Mouse (Mus musculus): ENCODE measurements at regions not wholly inside any gene's neighbourhood (a gene's known extent, or its start where the extent isn't known, plus 50 kb on each side); places are given as distances from the start of the nearest gene placed in this dataset.

GRCm38 (mm10) chr12:105935441-105935880 is 74.6 kb upstream of the Vrk1 start:
- DNase-seq (ENCODE audit: extremely low read depth, low read depth, low spot score): no peak
- no peaks in the 10 kb centered on the region for H3K79me2 ChIP-seq (ENCODE audit: control insufficient read depth, insufficient read depth, low read length)
- 7% methylated on average over 19 of the region's 22 CpGs for WGBS
- no peaks in the 10 kb centered on the region for H3K36me3 ChIP-seq (ENCODE audit: control insufficient read depth, insufficient read depth, low read length)
- H3K27ac ChIP-seq (replicated peaks; ENCODE audit: insufficient read depth, low read depth, low read length): no peak overlapping the region
- no peaks in the 10 kb centered on the region for H3K4me1 ChIP-seq (ENCODE audit: control insufficient read depth, insufficient read depth, low read length)
- no peak overlapping the region for H3K4me3 ChIP-seq (ENCODE audit: insufficient read depth, low read depth, low read length)
- H3K9ac ChIP-seq (ENCODE audit: low read depth, low read length): no peak overlapping the region
- TF ChIP-seq POLR2A (IDR thresholded peaks at IDR 0.05; ENCODE audit: extremely low read depth, insufficient read depth, low read length) (no peak), CTCF (IDR thresholded peaks at IDR 0.05; ENCODE audit: low read depth, low read length) (no peak)
- 0 out of 2 replicates have a peak, but pooled peaks cover 2% of the 10 kb centered on the region for H3K27me3 ChIP-seq (ENCODE audit: control insufficient read depth, insufficient read depth, low read length)

GRCm38 (mm10) chr12:105936812-105937530 is 73.1 kb upstream of the Vrk1 start:
- DNase-seq (ENCODE audit: extremely low read depth, low read depth, low spot score): peak; percentile 13
- no peaks in the 10 kb centered on the region for H3K79me2 ChIP-seq (ENCODE audit: control insufficient read depth, insufficient read depth, low read length)
- WGBS: 72% methylated on average over 18 of the region's 18 CpGs
- no peaks in the 10 kb centered on the region for H3K4me1 ChIP-seq (ENCODE audit: control insufficient read depth, insufficient read depth, low read length)
- 0 out of 2 replicates have a peak, but pooled peaks cover 2% of the 10 kb centered on the region for H3K27me3 ChIP-seq (ENCODE audit: control insufficient read depth, insufficient read depth, low read length)
- no peak overlapping the region for H3K9ac ChIP-seq (ENCODE audit: low read depth, low read length)
- no peaks in the 10 kb centered on the region for H3K36me3 ChIP-seq (ENCODE audit: control insufficient read depth, insufficient read depth, low read length)
- no peak overlapping the region for H3K27ac ChIP-seq (replicated peaks; ENCODE audit: insufficient read depth, low read depth, low read length)
- TF ChIP-seq POLR2A (IDR thresholded peaks at IDR 0.05; ENCODE audit: extremely low read depth, insufficient read depth, low read length): no peak
- TF ChIP-seq CTCF (IDR thresholded peaks at IDR 0.05; ENCODE audit: low read depth, low read length): no peak
- no peak overlapping the region for H3K4me3 ChIP-seq (ENCODE audit: insufficient read depth, low read depth, low read length)

- Histone ChIP-seq H3K27ac (replicated peaks; ENCODE audit: insufficient read depth, low read depth, low read length) (no peak overlapping the region), H3K27me3 (ENCODE audit: control insufficient read depth, insufficient read depth, low read length) (no peaks in the 10 kb centered on the region), H3K4me1 (ENCODE audit: control insufficient read depth, insufficient read depth, low read length) (no peaks in the 10 kb centered on the region), H3K9ac (ENCODE audit: low read depth, low read length) (no peak overlapping the region), H3K4me3 (ENCODE audit: insufficient read depth, low read depth, low read length) (no peak overlapping the region), H3K79me2 (ENCODE audit: control insufficient read depth, insufficient read depth, low read length) (no peaks in the 10 kb centered on the region), H3K36me3 (ENCODE audit: control insufficient read depth, insufficient read depth, low read length) (no peaks in the 10 kb centered on the region)
- TF ChIP-seq CTCF (IDR thresholded peaks at IDR 0.05; ENCODE audit: low read depth, low read length): no peak
- TF ChIP-seq POLR2A (IDR thresholded peaks at IDR 0.05; ENCODE audit: extremely low read depth, insufficient read depth, low read length): no peak
- DNase-seq (ENCODE audit: extremely low read depth, low read depth, low spot score): no peak
- WGBS: 71% methylated on average over 20 of the region's 20 CpGs
Measured at GRCm38 (mm10) chr12:105942136-105943076, 67.6 kb upstream of the Vrk1 start.

- Histone ChIP-seq H3K9ac (ENCODE audit: low read depth, low read length) (no peak overlapping the region), H3K4me3 (ENCODE audit: insufficient read depth, low read depth, low read length) (no peak overlapping the region), H3K4me1 (ENCODE audit: control insufficient read depth, insufficient read depth, low read length) (no peaks in the 10 kb centered on the region), H3K27ac (replicated peaks; ENCODE audit: insufficient read depth, low read depth, low read length) (no peak overlapping the region), H3K79me2 (ENCODE audit: control insufficient read depth, insufficient read depth, low read length) (no peaks in the 10 kb centered on the region), H3K36me3 (ENCODE audit: control insufficient read depth, insufficient read depth, low read length) (no peaks in the 10 kb centered on the region), H3K27me3 (ENCODE audit: control insufficient read depth, insufficient read depth, low read length) (no peaks in the 10 kb centered on the region)
- WGBS: 81% methylated on average over 8 of the region's 8 CpGs
- TF ChIP-seq CTCF (IDR thresholded peaks at IDR 0.05; ENCODE audit: low read depth, low read length) (no peak), POLR2A (IDR thresholded peaks at IDR 0.05; ENCODE audit: extremely low read depth, insufficient read depth, low read length) (no peak)
- no peak for DNase-seq (ENCODE audit: extremely low read depth, low read depth, low spot score)
Measured at GRCm38 (mm10) chr12:105943077-105943433, 67.0 kb upstream of the Vrk1 start.

- 54% methylated on average over 5 of the region's 5 CpGs for WGBS
- Histone ChIP-seq H3K4me1 (ENCODE audit: control insufficient read depth, insufficient read depth, low read length) (no peaks in the 10 kb centered on the region), H3K27ac (replicated peaks; ENCODE audit: insufficient read depth, low read depth, low read length) (no peak overlapping the region), H3K36me3 (ENCODE audit: control insufficient read depth, insufficient read depth, low read length) (no peaks in the 10 kb centered on the region), H3K4me3 (ENCODE audit: insufficient read depth, low read depth, low read length) (no peak overlapping the region), H3K27me3 (ENCODE audit: control insufficient read depth, insufficient read depth, low read length) (no peaks in the 10 kb centered on the region), H3K79me2 (ENCODE audit: control insufficient read depth, insufficient read depth, low read length) (no peaks in the 10 kb centered on the region), H3K9ac (ENCODE audit: low read depth, low read length) (no peak overlapping the region)
- no peak for DNase-seq (ENCODE audit: extremely low read depth, low read depth, low spot score)
- TF ChIP-seq CTCF (IDR thresholded peaks at IDR 0.05; ENCODE audit: low read depth, low read length) (no peak), POLR2A (IDR thresholded peaks at IDR 0.05; ENCODE audit: extremely low read depth, insufficient read depth, low read length) (no peak)
Measured at GRCm38 (mm10) chr12:105947332-105947731, 62.7 kb upstream of the Vrk1 start.
